Mouse (Mus musculus): ENCODE data around the gene Apold1.

Apold1 gene

DNA sequence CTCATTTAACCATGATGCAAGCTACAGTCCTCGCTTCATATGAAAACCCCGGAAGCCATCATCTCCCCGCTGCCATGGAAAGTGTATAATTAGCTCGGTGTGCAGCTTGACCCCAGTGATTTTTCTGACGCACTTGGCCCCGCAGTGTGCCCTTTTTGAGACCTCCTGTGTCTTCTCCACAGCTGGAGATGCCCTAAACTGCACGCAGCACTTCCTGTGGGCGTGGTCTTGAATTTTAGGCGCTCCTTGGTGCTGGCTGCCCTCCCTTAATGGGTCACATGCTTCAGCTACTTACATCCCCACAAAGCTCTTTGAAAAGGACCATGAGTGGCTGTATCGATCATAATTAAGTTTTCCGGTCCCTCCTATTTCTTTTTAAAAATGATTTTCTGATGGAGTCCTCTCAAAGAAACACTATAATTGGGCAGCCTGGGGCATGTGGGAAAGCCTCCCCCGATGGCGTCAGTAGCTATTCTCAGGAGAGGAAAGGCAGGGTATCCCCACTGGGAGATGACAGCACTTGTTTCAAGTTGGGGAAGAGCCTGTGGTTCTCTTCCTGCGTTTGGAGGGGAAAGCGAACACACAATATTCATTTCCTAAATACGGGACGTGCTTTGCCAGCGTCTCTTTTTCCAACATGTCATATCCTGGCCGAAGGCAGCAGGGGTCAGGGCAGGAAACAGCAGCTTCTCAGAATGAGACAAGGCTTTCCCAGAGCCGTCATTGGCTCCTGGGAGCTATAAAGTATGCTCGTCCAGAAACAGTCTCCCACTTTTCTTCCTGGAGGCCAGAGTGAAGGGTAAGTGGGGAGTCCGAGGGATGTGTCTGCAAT, at the start of gene Apold1:
Apold1 (plus strand) TSS at position 488 of the 832 bp plus-strand sequence.
- no peak for DNase-seq (ENCODE audit: low read depth, low spot score)

- no peak for DNase-seq (ENCODE audit: low read depth, low spot score)
Measured at GRCm38 (mm10) chr6:134932486-134933206, 48.9 kb upstream of the Apold1 start.

DNA sequence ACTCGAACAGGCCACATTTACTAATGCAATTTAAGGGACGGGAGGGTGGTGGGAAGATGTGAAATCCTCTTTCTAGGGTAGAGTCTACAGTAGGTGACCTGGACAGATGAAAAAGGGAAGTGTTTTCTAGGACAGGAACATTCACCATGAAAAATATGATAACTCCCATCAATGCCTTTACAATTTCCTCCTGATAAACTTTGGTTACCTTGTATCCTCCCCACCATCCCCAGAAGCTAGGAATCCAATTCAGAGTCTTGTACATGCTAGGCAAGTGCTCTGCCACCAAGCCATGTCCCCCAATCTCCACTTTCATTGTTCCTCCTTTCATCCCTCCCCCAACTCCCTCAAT, 48.3 kb upstream of the Apold1 start:
- DNase-seq (ENCODE audit: low read depth, low spot score): no peak

DNA sequence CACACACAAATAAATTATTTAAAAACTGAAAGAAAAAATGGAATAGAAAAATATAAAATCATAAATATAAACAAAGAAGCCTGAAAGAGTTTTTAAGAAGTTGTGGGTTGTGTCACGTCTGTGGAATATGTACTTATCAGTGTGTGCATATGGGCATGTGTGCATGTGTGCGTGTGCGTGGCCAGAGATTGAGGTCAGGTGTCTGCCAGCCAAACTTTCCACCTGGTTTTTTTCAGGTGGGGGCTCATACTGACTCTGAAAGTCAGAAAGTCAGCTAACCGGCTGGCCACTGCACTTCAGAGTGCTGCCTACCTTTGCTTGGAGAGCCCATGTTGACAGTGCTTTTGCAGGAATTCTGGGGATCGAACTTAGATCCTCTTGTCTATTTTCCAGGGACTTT, 47.2 kb upstream of the Apold1 start:
- DNase-seq (ENCODE audit: low read depth, low spot score): no peak

- DNase-seq (ENCODE audit: low read depth, low spot score): no peak
Measured at GRCm38 (mm10) chr6:134939781-134940180, 41.7 kb upstream of the Apold1 start.

- no peak for DNase-seq (ENCODE audit: low read depth, low spot score)
Measured at GRCm38 (mm10) chr6:134943759-134944407, 37.6 kb upstream of the Apold1 start.

- no peak for DNase-seq (ENCODE audit: low read depth, low spot score)
Measured at GRCm38 (mm10) chr6:134946054-134946453, 35.5 kb upstream of the Apold1 start.

- DNase-seq (ENCODE audit: low read depth, low spot score): no peak
Measured at GRCm38 (mm10) chr6:134946858-134947257, 34.7 kb upstream of the Apold1 start.

DNA sequence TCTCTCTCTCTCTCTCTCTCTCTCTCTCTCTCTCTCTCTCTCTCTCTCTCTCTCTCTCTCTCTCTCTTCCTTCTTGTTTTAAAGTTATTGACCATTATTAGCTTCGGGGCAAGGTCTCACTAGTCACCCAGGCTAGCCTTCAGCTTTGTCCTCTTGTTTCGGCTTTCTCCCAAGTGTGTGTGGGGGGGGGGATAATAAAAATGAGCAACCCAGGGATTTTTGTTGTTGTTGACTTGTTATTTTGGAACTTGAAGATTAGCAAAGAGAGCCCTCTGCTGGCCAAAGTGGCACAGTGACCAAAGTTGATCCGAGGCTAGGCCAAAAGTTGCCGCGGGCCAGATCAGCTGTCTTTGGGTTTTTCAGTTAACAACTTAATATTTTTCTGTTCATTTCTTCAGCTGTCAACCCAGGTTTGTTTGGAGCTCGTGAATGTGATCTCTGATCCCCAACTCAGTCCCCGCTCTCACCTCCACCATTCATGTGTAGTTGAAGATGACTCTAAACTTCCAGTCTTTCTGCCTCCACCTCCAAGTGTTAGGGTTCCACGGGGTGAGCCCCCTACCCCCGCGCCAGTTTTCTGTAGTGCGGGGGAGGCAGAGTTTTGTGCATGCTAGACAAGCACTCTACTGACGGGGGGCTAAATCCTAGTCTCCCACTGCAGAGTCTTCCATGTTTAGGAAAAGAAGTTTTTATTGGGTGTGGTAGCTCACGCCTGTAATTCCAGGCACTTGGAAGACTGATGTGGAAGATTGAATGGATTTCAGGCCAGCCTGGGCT, 34.0 kb upstream of the Apold1 start:
- DNase-seq (ENCODE audit: low read depth, low spot score): no peak

DNA sequence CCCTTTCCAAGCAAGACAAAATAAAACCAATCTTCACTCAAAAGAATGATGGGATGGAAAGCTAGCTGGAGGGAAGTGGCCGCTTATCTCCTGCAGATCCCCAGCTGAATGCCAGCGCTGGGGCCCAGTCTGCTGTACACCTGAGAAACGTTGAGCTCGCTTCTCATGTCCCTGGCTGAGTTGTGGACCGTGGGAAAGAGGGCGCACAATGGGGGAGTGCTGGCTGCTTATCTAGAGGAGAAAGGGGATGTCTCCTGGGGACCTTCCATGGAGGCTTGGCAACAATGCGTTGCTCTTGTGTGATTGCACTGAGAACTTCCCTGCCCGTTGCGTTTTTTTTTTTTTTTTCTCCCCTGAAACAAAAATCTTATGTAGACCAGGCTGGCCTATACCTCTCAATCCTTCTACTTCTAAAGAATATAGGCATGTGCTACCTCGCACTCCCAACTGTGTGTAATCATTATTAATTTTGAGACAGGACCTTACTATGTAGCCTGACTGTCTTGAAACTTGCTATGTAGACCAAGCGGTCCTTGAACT, 32.9 kb upstream of the Apold1 start:
- no peak for DNase-seq (ENCODE audit: low read depth, low spot score)

GRCm38 (mm10) chr6:134949241-134949640, 32.3 kb upstream of the Apold1 start:
- no peak for DNase-seq (ENCODE audit: low read depth, low spot score)

DNA sequence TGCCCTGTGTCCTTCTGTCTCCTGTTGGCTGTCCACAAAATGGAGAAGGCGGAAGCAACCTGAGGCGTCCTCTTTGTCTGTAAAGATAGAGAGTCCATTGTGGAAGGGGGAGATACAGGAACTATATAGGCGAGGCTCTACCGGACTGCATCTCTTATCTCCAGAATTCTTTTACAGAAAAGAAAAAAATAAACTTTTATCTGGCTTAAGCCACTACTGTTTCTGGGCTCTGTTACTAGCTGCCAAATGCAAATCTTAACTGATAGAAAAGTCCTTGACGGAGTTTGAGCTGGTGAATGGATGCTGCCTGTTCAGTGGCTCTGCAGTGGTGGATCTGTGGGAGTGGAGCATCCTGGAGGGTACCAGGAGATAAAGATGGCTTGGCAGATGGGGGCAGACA, 30.2 kb upstream of the Apold1 start:
- no peak for DNase-seq (ENCODE audit: low read depth, low spot score)

- DNase-seq (ENCODE audit: low read depth, low spot score): no peak
Measured at GRCm38 (mm10) chr6:134953976-134954375, 27.5 kb upstream of the Apold1 start.

DNA sequence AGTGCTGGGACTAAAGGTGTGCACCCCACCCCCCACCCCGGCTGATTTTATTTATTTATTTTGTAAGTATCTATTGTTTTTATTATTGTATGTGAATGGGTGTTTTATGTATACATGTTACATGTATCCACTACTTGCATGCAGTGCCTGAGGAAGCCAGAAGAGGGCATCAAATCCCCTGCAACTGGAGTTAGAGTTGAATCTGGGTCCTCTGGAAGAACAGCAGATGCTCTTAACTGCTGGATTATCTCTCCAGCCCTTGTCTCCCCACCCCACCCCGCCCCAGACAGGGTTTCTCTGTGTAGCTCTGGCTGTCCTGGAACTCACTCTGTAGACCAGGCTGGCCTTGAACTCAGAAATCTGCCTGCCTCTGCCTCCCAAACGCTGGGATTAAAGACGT, 25.1 kb upstream of the Apold1 start:
- DNase-seq (ENCODE audit: low read depth, low spot score): no peak

DNA sequence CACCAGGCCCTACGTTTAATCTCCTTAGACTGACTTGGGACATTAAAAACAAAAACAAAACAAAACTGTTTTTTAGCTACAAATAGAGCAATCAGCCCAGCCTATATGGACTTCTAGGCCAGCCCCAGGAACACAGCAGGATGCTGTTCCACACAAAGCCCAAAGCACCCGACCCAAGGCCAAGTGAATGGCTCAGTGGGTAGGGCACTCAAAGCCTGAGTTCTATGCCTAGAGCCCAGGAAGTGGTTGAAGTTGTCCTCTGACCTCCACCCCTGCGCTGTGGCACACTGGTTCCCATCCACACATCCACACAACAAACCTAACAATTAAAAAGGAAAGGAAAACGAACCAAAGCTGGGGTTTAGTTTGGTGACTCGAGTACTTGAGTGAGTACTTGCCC, 20.2 kb upstream of the Apold1 start:
- no peak for DNase-seq (ENCODE audit: low read depth, low spot score)

DNA sequence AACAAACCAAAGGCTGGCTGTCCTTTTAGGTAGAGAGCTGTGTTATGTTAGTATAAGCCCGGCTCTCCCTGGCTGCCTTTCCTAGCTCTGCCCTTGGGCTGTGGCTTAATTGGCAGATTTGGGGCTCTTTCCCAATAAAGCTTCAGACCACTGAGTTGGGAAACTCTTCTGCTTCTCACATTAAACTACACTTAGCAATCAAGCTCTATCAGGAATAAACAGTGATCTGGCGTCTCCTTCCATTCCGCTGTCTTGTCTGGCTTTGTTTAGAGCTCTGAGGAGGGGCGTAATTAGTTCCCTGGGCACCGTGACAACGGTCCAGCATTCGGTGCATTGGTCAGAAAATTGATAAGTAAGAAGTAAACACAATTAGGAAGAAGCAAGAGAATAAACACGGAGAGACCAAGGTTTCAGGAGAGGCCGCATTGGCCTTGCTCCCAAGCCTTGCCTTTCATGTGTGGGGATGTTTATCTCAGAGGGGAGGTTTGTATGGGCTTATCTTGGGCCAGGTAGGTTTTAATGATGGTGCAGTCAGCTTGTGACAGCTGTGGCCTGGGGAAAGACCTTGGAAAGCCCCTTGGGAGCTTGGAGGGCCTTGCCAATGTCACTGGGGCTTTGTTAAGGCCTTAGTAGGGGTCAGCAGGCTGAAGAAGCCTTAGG, 19.5 kb upstream of the Apold1 start:
- no peak for DNase-seq (ENCODE audit: low read depth, low spot score)

DNA sequence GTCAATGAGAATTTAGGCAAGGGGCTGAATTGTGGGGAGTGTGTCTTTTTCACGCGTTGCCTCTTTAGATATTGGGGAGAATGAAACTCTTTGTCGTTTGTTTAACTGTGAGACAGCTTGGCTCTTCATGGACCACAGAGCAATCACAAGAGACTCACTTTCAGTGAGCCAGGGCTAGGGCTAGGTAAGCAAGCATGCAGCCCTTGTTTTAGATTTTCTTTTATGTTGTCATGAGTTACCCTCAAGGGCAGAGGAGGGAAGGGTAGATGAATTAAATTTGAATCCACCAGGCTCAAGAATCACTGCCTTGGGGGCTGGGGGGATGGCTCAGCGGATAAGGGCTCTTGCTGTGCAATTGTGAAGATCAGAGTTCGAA, 19.0 kb upstream of the Apold1 start:
- no peak for DNase-seq (ENCODE audit: low read depth, low spot score)

GRCm38 (mm10) chr6:134963910-134964309, 17.6 kb upstream of the Apold1 start:
- no peak for DNase-seq (ENCODE audit: low read depth, low spot score)

- no peak for DNase-seq (ENCODE audit: low read depth, low spot score)
Measured at GRCm38 (mm10) chr6:134966681-134967080, 14.8 kb upstream of the Apold1 start.

- DNase-seq (ENCODE audit: low read depth, low spot score): no peak
Measured at GRCm38 (mm10) chr6:134968326-134968725, 13.2 kb upstream of the Apold1 start.

- no peak for DNase-seq (ENCODE audit: low read depth, low spot score)
Measured at GRCm38 (mm10) chr6:134969498-134969897, 12.0 kb upstream of the Apold1 start.
